Mouse (Mus musculus) CD4-positive, CD25-positive, alpha-beta regulatory T cell, adult 4 months (primary cell): ENCODE results near the gene Tjp1. TPM values are rescaled to one million over a fixed set of nuclear protein-coding genes. Genes with fewer than 3 reads are reported as not detected.

ENCODE experiments used
- ATAC-seq: one replicate; pipeline ENCODE4 v1.8.0; 2017
- polyA plus RNA-seq, 2 experiments: library from polyadenylated mRNA; unstranded; fragments of 100-300 nt; shearing (Covaris generic); gene quantifications; one replicate each; pipeline ENCODE4 v1.2.1; 2017

Gene Tjp1
- polyA plus RNA-seq, 2 experiments from 2014 or later, result not detected

DNA sequence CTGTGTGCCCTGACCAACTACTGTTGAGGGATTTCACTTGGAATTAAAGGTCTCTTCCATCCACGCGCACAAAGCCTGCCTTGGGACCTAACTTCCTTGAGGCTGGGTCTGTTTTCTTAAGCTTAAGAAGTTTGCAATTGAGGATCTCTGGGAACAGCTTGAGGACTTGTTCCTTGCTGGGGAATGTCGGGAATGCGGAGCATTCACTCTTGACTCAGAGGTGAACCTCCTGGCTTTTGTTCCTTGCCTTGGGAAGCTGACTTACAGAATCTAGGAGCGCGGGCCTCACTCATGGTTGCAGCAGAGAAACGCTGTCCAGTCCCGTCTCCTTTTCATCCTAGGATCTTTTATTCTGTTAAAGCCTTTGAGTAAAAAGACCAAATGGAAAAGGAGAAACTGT is 97.2 kb downstream of the Tjp1 start:
- no peak for ATAC-seq

DNA sequence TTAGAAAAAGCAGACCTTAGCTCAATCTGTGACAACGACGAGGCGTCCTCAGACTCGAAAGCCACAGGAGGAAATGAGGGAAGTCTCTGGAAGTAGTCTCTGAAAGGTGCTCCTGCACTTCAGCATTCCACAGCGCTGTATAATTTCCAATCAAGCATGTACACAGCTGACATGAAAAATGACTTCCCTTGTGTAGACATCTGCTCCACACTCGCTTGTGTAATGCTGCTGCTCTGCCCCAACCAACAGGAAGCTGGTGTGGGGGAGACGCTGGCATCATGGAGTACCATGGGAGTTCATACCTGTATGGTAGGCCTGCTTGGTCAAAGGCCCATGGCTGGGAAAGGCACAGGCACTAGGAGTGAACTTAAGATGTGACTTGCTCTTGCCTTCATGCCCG is 103.1 kb downstream of the Tjp1 start:
- ATAC-seq, result no peak

DNA sequence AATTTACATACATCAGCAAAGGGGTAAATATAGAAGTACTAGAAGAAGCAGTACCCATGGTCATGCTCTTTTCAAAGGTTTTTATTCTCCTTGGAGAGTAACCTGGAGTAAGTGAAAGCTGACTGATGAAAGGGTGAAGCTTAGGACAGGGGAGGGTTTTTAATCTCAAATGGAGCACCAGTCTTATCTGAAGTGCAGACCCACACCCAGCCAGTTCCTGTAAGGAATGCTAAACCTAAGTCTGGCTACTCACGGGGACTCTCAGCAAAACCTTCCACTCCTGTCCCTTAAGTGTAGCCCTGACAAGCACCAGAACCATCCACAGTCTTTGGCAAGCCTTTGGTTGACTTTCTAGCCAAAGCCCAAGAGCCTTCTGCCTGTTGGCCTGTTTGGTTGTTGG is 105.1 kb downstream of the Tjp1 start:
- no peak for ATAC-seq

DNA sequence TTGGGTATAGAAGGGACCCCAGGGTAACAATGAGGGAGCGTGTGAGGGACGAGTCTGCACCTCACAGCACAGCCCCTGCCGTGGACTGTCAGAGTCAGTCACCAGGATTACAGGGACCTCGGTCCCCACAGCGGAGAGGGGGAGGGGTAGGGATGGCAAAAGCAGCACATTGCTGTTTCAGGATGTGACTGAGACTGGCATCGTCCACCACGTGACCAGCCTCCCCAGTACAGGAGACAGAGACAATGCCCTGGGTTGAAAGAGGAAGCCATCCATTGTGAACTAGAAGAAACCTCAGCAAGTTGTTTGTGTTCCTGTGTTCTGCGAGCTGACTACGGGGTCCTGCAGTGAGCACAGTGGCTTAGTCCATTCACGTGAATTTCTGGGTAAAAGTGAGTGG is 106.1 kb downstream of the Tjp1 start:
- ATAC-seq, result no peak

DNA sequence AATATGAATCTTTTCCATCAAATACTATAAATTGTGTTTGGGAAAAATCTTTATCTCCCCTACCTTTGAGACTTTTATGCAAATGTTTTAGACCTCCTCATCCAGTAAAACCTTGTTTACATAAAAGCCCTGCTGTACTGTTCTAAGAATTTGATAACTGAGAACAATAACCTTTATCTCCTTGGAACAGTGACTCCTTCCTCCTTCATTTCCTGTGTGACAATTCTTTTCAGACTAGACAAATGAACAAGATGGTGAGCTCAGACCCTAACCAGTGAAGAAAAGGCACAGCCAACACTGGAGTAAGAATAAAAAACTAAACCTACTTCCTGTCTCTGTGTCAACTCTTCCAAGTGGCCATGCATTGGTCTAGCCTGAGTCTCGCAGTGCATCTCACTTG is 107.7 kb downstream of the Tjp1 start:
- no peak for ATAC-seq

DNA sequence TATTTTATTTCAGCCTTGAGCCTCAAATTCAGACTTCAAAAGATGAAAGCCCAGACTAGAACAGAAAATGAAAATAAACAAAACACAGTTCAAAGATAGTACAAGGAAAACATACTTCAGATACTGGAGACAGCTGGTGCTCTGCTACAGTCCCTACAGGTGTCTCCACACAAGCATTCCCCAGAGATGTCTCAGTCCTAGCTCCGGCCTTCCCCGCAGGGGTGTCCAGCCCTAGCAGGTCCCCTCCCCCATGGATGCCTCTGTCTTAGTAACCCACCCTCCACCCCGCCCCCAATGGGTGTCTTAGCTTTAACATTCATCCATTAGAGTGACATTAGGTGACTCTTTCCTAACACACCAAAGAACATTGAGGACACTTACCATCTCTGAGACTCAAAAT is 108.6 kb downstream of the Tjp1 start:
- ATAC-seq, result no peak

DNA sequence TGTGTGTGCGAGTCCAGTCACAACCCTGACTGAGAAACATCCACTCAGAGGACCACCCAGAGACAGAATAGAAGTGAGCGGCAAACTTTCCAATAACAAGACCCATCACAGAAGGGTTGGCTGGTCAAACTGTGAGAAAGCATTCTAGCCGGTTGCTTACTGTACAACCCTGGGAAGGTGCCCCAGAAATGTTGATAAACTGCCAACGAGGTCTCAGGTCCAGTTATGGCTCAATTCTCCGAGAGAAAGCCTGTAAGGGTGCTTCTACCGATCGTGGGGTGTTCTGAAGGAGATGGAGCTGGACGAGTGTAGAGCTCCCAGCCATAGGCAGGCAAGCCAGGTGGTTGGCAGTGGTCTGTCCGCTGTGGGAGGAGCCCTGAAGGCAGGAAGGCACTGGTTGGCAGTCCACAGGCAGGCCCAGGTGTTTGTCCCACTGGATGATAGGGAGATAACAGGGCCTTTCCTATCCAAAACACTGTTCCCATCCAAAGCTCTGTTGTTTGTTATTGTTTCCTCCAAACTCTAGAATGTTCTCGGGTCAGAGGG is 109.1 kb downstream of the Tjp1 start:
- no peak for ATAC-seq

DNA sequence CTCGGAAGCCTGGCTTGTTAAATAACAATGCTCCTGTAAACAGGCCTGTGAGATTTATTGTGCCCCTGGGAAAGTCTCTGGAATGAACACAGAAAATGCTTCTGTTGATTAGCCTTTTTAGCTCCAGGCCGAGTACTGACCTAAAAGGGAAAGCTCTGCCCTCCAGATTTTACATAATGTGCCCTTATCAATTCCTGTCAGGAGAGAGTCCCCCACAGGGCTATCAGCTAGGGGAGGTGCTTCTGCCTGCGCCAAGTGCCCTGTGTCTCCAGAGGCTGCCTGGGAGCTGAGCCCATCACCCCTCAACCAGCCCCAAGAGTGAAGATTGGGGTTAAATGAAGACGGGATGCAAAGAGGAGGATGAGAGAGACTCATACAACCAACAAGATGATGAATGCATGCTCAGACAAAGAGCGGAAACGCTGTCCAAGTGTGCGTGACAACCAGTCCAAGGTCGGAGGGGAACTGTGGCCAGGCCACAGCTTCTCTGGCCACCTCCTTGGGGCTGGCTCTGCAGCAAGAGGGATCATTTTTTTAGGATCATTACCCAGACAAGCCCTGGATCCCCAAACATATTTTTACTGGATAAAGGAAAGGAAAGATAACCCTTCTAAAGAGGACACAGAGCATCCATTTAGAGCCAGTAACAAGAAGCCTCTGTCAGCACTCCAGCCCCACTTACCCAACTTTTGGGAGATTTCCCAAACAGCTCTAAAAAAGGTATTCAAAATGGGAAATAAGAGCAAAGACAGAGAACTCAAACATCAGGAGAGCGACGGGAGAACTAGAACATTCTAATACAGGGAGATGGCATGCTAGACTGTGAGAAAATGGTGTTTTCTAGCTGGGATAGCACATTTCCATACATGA is 110.1 kb downstream of the Tjp1 start:
- ATAC-seq, result no peak

DNA sequence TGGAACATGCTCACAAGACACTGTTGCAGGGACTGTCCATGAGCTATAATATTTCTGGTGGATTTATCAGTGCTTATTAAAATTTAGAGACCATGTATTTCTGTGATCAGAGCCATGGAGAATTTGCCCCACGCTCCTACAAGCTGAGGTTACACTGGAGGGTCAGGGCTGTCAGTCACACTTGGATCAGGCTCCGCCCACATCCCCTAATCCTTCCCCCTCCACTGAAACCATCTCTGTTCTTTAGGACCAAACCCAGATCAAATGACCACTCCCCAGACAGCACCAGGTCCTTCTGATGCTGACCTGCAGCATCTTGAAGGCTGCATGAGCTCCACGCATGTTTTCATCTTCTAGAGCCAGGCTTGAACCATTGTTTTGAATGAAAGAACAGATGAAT is 111.1 kb downstream of the Tjp1 start:
- ATAC-seq, result no peak

DNA sequence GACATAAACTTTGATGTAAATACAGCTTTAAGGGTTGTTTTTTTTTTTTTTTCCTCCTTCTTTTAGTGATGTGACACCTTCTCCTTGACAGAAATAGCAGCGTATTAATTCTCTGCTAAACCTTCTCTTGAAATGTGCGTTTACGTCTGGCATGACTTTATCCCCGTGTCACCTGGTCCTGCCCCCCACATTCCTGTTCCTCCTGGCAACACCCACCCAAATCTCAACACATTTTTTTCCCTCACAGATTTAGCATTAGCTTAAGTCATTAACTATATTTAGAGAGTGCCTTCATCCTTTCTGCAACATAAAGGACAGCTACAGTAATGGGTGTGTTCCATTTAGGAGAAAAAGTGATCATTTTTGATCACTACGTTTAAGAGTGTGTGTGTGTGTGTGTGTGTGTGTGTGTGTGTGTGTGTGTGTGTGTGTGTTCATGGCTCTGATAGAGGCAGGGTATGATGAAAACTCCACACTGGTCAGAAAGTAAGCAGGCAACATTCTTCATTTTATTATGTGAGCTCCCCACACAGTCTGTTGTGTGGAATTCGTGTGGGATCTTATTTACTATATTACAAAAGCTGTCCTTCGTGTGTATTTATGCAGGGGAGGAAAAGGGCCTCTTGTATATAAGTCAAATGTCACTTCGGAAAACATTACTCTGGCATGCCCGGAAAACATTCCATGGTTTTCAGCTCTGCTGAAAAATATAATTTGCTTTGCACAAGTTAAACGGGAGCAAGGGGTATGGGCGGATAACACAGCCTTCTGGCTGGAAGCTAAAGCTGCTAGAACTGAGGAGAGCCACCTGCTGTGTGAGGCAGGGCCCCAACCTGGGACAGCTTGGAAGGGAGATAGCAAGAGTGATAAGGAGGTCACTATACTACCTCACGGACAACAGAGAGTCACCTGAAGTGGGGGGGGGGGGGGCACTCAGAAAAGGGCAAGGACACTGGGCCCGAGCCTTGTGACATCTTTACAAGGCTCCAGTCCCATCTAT is 113.3 kb downstream of the Tjp1 start:
- ATAC-seq, result no peak

DNA sequence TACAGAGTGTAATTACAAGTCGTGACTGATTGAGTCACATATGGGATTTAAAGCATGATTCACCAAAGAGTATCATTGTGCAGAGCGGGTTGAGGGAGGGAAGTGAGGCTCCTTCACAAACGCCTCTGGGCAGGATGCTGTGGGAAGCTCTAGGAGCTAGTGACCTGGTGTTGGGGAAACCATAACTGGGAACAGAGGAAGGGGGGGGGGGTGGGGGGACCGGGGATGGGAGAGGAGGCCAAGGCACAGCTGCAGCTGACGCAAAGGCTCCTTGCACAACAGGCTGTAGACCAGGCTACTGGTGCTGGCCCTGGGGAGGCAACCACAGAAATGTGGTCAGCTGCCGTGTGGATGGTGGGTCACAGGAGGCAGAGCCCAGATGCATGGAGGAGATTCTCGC is 116.9 kb downstream of the Tjp1 start:
- no peak for ATAC-seq

DNA sequence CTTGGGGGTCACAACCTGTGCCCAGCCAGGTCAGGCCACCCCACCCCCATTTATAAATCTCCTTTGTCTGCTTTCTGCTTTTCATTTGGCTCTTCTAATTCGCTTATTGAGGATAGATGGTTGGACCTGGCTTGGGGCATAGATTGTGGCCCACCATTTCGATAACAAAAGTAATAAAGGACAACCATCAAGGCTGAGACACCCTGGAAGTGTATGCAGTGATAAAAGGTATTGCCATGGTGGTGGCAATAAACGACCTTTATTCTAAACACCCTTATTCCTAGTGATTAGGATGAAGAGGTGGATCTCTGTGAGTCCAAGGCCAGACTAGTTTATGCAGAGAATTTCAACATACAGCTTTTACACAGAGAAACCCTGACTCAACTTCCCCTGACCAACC is 121.2 kb downstream of the Tjp1 start:
- ATAC-seq, result no peak

DNA sequence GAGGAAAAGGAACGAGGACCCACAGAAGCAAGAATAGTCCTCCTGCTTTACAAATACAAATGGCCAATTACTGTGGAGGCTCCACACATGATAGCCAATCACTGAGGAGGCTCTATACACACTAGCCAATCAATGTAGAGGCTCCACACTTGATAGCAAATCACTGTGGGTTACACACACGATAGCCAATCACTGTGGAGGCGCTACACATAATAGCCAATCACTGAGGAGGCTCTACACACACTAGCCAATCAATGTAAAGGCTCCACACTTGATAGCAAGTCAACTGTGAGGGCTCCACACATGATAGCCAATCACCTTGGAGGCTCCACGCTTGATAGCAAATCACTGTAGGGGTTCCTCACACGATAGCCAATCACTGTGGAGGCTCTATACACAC is 125.1 kb downstream of the Tjp1 start:
- no peak for ATAC-seq

DNA sequence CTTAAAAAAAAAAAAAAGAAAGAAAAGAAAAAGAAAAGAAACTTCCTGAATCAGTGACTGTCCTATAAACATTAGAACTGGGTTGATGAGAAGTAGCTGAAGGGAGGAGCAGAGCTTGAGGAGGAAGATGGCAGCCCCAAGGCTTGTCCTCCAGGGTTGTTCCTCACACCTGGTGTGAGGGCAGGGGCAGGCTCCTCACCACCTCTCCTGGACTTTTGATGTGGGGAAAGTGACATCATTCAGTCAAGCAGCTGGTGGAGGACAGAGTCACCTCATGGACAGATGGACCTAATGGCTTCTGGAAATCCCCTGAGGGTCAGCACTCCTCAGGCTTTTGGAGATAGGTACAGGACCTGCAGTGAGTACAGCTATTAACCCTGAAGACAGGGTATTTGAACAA is 126.0 kb downstream of the Tjp1 start:
- ATAC-seq, result no peak

DNA sequence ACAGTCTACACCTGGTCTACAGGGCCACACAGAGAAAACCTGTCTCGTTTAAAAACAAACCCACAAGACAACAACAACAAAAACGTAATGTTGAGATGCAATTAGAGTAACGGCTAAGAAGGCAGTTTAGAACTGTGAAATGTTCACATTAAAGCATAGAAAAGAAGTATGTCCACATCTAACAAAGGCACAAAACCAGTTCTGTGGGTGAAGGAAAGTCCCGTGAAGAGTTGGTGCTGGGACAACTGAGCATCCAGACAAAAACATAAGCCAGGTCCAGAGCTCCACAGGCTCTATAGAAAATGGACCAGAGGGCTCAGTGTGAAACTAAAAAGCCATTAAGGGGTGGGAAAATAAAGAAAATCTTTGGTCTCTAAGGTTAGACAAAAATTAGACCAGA is 131.7 kb downstream of the Tjp1 start:
- no peak for ATAC-seq

DNA sequence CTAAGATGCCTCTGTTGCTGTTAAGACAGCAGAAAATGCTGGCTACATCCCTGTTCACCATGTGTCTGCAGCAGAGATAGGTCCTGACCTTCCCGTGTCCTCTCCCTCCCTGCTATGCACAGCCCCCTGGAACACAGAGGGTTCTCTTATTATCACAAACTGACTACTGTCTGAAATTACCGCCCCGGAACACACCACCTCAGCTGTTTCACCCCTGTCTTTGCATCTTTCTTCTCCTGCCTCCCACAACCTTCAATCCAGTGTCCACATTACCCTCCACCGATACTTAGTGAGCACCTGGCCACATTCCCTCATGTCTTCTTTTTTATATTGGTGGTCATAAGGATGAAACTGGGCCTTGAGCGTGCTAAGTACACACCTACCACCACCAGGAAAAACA is 132.4 kb downstream of the Tjp1 start:
- no peak for ATAC-seq

DNA sequence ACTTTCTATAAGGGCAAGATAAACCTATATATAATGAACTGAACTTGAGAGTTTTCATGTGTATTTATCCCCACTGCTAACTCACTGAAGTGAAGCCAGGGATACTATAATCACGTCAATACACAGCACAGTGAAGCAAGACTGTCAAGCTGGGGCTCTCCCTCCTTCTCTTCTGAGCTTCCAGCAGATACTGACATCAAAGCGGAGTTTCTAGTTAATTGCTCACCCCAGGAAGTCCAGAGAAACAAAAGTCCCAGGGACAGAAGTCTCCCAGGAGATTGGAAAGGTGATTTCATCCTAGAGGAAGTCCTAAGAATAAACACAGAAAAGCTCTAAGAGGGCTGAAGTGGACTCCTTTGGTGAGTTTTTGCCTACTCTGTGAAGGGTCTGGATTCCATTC is 132.9 kb downstream of the Tjp1 start:
- no peak for ATAC-seq

DNA sequence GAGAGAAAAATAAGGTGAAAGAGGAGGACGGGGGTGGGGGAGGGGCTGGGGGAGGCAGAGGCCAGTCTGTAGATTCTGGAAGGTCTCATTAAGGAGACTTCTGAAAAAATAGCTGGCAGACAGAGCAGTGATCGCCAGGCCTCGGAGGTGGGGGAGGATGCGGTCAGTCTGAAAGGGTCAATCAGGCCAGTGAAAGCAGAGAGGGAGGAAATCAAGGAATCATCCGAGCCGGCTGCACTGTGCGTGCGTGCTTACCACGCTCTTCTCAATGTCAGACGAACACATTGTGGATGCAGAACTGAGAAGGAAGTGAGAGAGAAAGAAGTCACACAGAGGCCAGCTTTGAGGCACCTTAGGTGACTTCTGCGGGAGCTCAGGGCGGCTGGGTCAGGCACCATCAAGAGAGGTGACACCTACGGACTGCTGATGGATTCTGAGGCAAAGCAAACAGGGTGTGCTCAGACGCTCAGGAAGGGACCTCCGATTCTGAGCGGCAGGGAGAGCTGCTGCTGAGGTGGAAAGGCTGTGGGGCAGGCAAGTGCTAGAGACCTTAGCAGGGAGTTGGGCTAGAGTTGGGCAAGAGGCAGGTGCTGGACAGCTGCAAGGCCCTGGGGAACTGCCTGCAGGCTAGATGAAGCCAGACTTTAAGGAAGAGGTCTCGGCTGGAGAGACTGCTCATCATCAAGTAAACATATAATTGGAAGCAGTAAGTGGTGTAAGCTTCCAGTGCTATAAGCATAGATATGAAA is 133.7 kb downstream of the Tjp1 start:
- ATAC-seq, result no peak

DNA sequence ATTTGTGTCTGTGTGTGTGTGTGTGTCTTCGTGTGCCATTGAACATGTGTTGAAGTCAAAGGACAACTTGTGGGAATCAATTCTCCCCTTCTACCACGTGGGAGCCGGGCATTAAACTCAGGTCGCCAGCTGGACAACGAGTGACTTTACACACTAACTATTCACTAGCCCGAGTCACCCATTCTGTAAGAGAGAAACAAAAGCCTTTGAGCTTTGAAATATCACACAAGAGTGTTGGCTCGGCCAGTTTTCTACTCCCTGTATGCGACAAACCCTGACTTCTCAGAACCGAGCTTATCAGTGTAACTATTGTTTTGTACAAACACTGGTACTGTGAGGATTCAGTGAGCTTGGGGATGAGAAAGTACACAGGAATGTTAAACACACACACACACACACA is 134.6 kb downstream of the Tjp1 start:
- ATAC-seq, result no peak

DNA sequence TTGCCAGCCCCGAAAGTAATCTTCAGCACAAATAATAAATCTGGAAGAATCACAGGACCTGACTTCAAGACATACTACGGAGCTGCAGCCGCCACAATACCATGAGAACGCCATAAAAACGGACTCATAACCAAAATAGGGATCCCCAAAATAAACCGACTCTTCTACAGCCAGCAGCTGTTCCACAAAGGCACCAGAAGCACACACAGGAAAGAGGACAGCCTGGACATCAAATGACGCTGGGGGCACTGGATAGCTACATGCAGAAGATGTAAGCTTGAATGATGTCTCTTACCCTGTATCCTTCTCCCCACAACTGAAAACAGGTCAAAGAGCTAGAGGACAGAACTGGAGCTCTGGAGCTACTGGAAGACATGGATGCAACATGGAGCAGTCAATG is 138.0 kb downstream of the Tjp1 start:
- no peak for ATAC-seq

DNA sequence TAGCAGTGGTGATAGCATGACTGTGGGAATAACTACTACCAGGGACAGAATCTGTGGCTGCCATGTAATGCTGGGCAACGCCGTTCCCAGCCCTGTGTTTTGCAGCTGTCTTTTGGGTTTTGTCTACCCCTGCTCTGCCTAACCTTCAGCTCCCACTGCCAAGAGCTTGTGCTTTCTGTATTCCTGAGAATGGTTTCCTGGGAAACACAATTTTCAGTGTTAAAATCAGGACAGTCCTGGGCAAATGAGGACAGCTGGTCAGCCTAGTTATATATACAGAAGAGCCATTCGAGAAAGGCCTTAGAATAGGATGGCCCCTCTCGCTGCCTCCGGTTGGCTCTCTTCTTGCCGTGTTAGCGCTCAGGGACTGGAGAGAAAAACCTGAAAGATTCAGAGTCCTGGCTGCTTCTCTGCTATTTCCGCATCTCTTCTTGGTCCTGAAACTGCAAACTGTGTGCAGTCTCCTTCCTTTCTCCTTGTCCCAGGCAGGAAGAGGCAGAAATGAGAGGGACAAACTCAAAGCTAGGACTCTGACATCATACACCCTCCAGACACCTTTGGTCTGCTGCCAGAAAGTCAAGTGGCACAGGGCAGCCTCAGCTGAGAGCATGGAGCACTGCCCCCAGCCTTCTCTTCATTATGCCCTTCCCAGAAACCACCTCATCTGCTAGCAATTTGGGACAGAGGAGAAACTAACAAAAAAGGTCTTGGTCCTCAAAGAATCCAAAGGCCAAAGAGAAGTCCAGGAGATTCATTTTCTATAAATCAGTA is 139.2 kb downstream of the Tjp1 start:
- ATAC-seq, result no peak
